Mouse (Mus musculus) heart, embryonic 13.5 days (tissue): ENCODE results near the gene 2310033P09Rik. TPM values are rescaled to one million over a fixed set of nuclear protein-coding genes. Genes with fewer than 3 reads are reported as not detected.

Experiments
- ATAC-seq: fragments of 200-750 bp; cut with Nextera tagmentation; 2 replicates; pipeline ENCODE4 v1.8.0; 2017; ENCODE audit warnings: moderate TSS enrichment; ENCODE audit not compliant: insufficient number of reproducible peaks, low FRiP score, low TSS enrichment; ENCODE audit errors: extremely low read depth
- H3K27ac ChIP-seq: fragments of 300-500 bp; sonication (generic); replicated peaks from 2 replicates; pipeline ENCODE4 v1.5.1; 2015; ENCODE audit warnings: moderate library complexity, mild to moderate bottlenecking, inconsistent platforms
- H3K27me3 ChIP-seq: fragments of 300-500 bp; sonication (generic); replicated peaks from 2 replicates; pipeline ENCODE4 v1.6.1; 2015; ENCODE audit warnings: mild to moderate bottlenecking, inconsistent platforms
- H3K36me3 ChIP-seq: fragments of 300-500 bp; sonication (generic); 2 replicates; pipeline ENCODE4 v1.6.1; 2015; ENCODE audit warnings: mild to moderate bottlenecking, inconsistent platforms
- H3K4me1 ChIP-seq: fragments of 300-500 bp; sonication (generic); 2 replicates; pipeline ENCODE4 v1.6.1; 2015; ENCODE audit warnings: inconsistent platforms
- H3K4me2 ChIP-seq: fragments of 300-500 bp; sonication (generic); 2 replicates; pipeline ENCODE4 v1.6.1; 2015; ENCODE audit warnings: inconsistent platforms, mild to moderate bottlenecking, moderate library complexity
- H3K4me3 ChIP-seq: fragments of 300-500 bp; sonication (generic); 2 replicates; pipeline ENCODE4 v1.5.1; 2015; ENCODE audit warnings: moderate library complexity, mild to moderate bottlenecking, inconsistent platforms
- H3K9ac ChIP-seq: fragments of 300-500 bp; sonication (generic); 2 replicates; pipeline ENCODE4 v1.6.1; 2015; ENCODE audit warnings: inconsistent platforms, mild to moderate bottlenecking, moderate library complexity
- H3K9me3 ChIP-seq: fragments of 300-500 bp; sonication (generic); 2 replicates; pipeline ENCODE4 v1.6.1; 2016; ENCODE audit warnings: inconsistent platforms
- WGBS: fragments of 180-500 bp; shearing (Covaris S2); methylation state at CpG from one replicate; pipeline ENCODE4 v1.1.7; 2015; ENCODE audit warnings: mixed read lengths; 5-methylcytosine and 5-hydroxymethylcytosine counted together
- polyA plus RNA-seq: library from polyadenylated mRNA; unstranded; fragments of >200 nt; fragmentation: Nextera tagmentation; extraction: Ambion mirVana; gene quantifications from 2 replicates; pipeline ENCODE4 v1.2.1, GENCODE M21; 2015

2310033P09Rik gene
- polyA plus RNA-seq, 1 experiment from 2014 or later = 22.6 TPM

- Histone ChIP-seq H3K9me3 (no peaks in the 10 kb centered on the region), H3K4me1 (peaks cover 18% of the 10 kb centered on the region), H3K9ac (no peak overlapping the region), H3K27me3 (peaks cover 79% of the 10 kb centered on the region), H3K4me3 (no peak overlapping the region), H3K36me3 (no peaks in the 10 kb centered on the region), H3K27ac (no peak overlapping the region), H3K4me2 (no peak overlapping the region)
- 59% methylated on average over 6 of the region's 6 CpGs for WGBS
- ATAC-seq = no peak
Observed at GRCm38 (mm10) chr11:59174189-59174838, 33.8 kb upstream of the 2310033P09Rik start.

- no peaks in the 10 kb centered on the region for H3K9me3 ChIP-seq
- H3K27ac ChIP-seq = no peak overlapping the region
- peak overlapping the region; percentile 63 for H3K9ac ChIP-seq
- ATAC-seq = no peak
- H3K4me3 ChIP-seq = peak overlapping the region; percentile 45
- H3K36me3 ChIP-seq = no peaks in the 10 kb centered on the region
- WGBS = 2% methylated on average over 48 of the region's 48 CpGs
- peaks cover 87% of the 10 kb centered on the region for H3K27me3 ChIP-seq
- peaks cover 25% of the 10 kb centered on the region for H3K4me1 ChIP-seq
- peak overlapping the region; percentile 65 for H3K4me2 ChIP-seq
Observed at GRCm38 (mm10) chr11:59176475-59176874, 31.6 kb upstream of the 2310033P09Rik start.

GRCm38 (mm10) chr11:59176921-59177320, 31.2 kb upstream of the 2310033P09Rik start:
- Histone ChIP-seq H3K36me3 (no peaks in the 10 kb centered on the region), H3K27me3 (peaks cover 83% of the 10 kb centered on the region), H3K4me1 (peaks cover 25% of the 10 kb centered on the region), H3K4me3 (peak overlapping the region; percentile 45), H3K4me2 (peak overlapping the region; percentile 65), H3K27ac (no peak overlapping the region), H3K9ac (peak overlapping the region; percentile 63), H3K9me3 (no peaks in the 10 kb centered on the region)
- ATAC-seq = no peak
- 5% methylated on average over 34 of the region's 34 CpGs for WGBS

- peaks cover 33% of the 10 kb centered on the region for H3K36me3 ChIP-seq
- no peak within 1 kb of the TSS for H3K4me3 ChIP-seq
- WGBS = 39% methylated on average over 3 of the region's 3 CpGs
- H3K9me3 ChIP-seq = no peaks in the 10 kb centered on the region
- peaks cover 25% of the 10 kb centered on the region for H3K4me1 ChIP-seq
- H3K9ac ChIP-seq = 0 out of 2 replicates have a peak within 1 kb of the TSS, but pooled peaks have one; percentile 33
- peak within 1 kb of the TSS; percentile 46 for H3K27ac ChIP-seq
- H3K4me2 ChIP-seq = 0 out of 2 replicates have a peak within 1 kb of the TSS, but pooled peaks have one; percentile 4
- H3K27me3 ChIP-seq = peaks cover 23% of the 10 kb centered on the region
- no peak for ATAC-seq
Observed at GRCm38 (mm10) chr11:59182864-59183331, 25.2 kb upstream of the 2310033P09Rik start, which contains the start of gene Gjc2. Gene Gjc2, minus strand, starts transcription at chr11:59183213.

- Histone ChIP-seq H3K4me1 (peaks cover 25% of the 10 kb centered on the region), H3K27ac (peak overlapping the region; percentile 46), H3K9me3 (no peaks in the 10 kb centered on the region), H3K4me2 (0 out of 2 replicates have a peak overlapping the region, but pooled peaks have one; percentile 4), H3K27me3 (peaks cover 14% of the 10 kb centered on the region), H3K4me3 (no peak overlapping the region), H3K36me3 (peaks cover 33% of the 10 kb centered on the region), H3K9ac (0 out of 2 replicates have a peak overlapping the region, but pooled peaks have one; percentile 33)
- no peak for ATAC-seq
- 6% methylated on average over 3 of the region's 3 CpGs for WGBS
Observed at GRCm38 (mm10) chr11:59183821-59184220, 24.3 kb upstream of the 2310033P09Rik start.

GRCm38 (mm10) chr11:59185490-59185889, 22.6 kb upstream of the 2310033P09Rik start:
- no peak for ATAC-seq
- H3K27me3 ChIP-seq = no peaks in the 10 kb centered on the region
- no peak overlapping the region for H3K4me2 ChIP-seq
- H3K27ac ChIP-seq = no peak overlapping the region
- H3K4me3 ChIP-seq = no peak overlapping the region
- WGBS = 77% methylated on average over 5 of the region's 5 CpGs
- peaks cover 33% of the 10 kb centered on the region for H3K36me3 ChIP-seq
- peaks cover 25% of the 10 kb centered on the region for H3K4me1 ChIP-seq
- H3K9me3 ChIP-seq = no peaks in the 10 kb centered on the region
- no peak overlapping the region for H3K9ac ChIP-seq

- Histone ChIP-seq H3K4me3 (no peak overlapping the region), H3K36me3 (peaks cover 30% of the 10 kb centered on the region), H3K4me2 (no peak overlapping the region), H3K27me3 (no peaks in the 10 kb centered on the region), H3K9me3 (no peaks in the 10 kb centered on the region), H3K9ac (no peak overlapping the region), H3K27ac (no peak overlapping the region), H3K4me1 (peaks cover 28% of the 10 kb centered on the region)
- WGBS = 80% methylated on average over 6 of the region's 6 CpGs
- ATAC-seq = no peak
Observed at GRCm38 (mm10) chr11:59187706-59188105, 20.4 kb upstream of the 2310033P09Rik start.

- Histone ChIP-seq H3K4me1 (peaks cover 18% of the 10 kb centered on the region), H3K36me3 (peaks cover 4% of the 10 kb centered on the region), H3K9ac (peak overlapping the region; percentile 88), H3K27ac (peak overlapping the region; percentile 93), H3K4me2 (peak overlapping the region; percentile 87), H3K4me3 (peak overlapping the region; percentile 76), H3K9me3 (no peaks in the 10 kb centered on the region), H3K27me3 (no peaks in the 10 kb centered on the region)
- ATAC-seq = peak; percentile 94
- WGBS = under 1% methylated on average over 56 of the region's 59 CpGs
Observed at GRCm38 (mm10) chr11:59191231-59192058, 16.7 kb upstream of the 2310033P09Rik start.

- 6% methylated on average over 16 of the region's 16 CpGs for WGBS
Observed at GRCm38 (mm10) chr11:59192059-59192386, 16.1 kb upstream of the 2310033P09Rik start, which contains the start of gene Guk1. Gene Guk1, minus strand, starts transcription at chr11:59192212.

GRCm38 (mm10) chr11:59196230-59196629, 11.9 kb upstream of the 2310033P09Rik start:
- no peaks in the 10 kb centered on the region for H3K27me3 ChIP-seq
- H3K27ac ChIP-seq = no peak overlapping the region
- H3K9ac ChIP-seq = no peak overlapping the region
- H3K4me3 ChIP-seq = no peak overlapping the region
- H3K36me3 ChIP-seq = peaks cover 17% of the 10 kb centered on the region
- no peaks in the 10 kb centered on the region for H3K9me3 ChIP-seq
- ATAC-seq = no peak
- no peak overlapping the region for H3K4me2 ChIP-seq
- H3K4me1 ChIP-seq = peaks cover 9% of the 10 kb centered on the region

More at GRCm38 (mm10) chr11:59192059-59192386, 16.1 kb upstream of the 2310033P09Rik start, which contains the start of gene Guk1:
- Histone ChIP-seq H3K9ac (peak within 1 kb of the TSS; percentile 88), H3K36me3 (no peaks in the 10 kb centered on the region), H3K4me3 (peak within 1 kb of the TSS; percentile 76), H3K4me2 (peak within 1 kb of the TSS; percentile 87), H3K4me1 (peaks cover 18% of the 10 kb centered on the region), H3K27me3 (no peaks in the 10 kb centered on the region), H3K27ac (peak within 1 kb of the TSS; percentile 93), H3K9me3 (no peaks in the 10 kb centered on the region)
- ATAC-seq = no peak
